Mouse (Mus musculus): Measurements from ENCODE around the gene Atp4a.
A peak's percentile ranks its signal among the peaks of the same experiment; 100 is the strongest.

Atp4a gene

GRCm38 (mm10) chr7:30711942-30712341, at the start of gene Atp4a:
Gene Atp4a, plus strand, starts transcription at chr7:30712209.
- no peak for DNase-seq

GRCm38 (mm10) chr7:30664529-30665200, 47.3 kb upstream of the Atp4a start, which contains the start of gene Haus5:
Gene Haus5, minus strand, starts transcription at chr7:30664994.
- DNase-seq, result peak; percentile 89 to 92

GRCm38 (mm10) chr7:30665321-30665720, 46.7 kb upstream of the Atp4a start:
- peak in 1 of 2 experiments; percentile 5 for DNase-seq

DNA sequence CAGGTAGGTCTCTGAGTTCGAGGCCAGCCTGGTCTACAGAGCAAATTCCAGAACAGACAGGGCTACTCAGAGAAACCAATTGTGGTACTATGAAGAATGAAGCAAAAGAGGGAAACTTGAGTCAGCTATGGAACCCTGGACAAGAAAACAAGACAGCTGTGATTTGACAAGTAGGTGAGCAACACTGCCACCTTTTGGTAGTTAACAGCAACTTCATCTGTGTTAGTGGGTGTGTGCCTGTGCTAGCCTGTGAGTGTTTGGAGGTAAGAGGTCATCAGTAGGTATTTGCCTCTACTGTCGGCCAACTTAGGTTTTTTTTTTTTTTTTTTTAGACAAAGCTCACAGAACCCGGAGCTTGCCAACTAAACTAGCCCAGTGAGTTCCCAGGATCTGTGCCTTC, 42.8 kb upstream of the Atp4a start:
- no peak for DNase-seq

- no peak for DNase-seq
Observed at GRCm38 (mm10) chr7:30671480-30671879, 40.5 kb upstream of the Atp4a start, which contains the start of gene Pmis2. Gene Pmis2, minus strand, starts transcription at chr7:30671605.

GRCm38 (mm10) chr7:30678263-30678975, 33.6 kb upstream of the Atp4a start:
- no peak for DNase-seq

DNA sequence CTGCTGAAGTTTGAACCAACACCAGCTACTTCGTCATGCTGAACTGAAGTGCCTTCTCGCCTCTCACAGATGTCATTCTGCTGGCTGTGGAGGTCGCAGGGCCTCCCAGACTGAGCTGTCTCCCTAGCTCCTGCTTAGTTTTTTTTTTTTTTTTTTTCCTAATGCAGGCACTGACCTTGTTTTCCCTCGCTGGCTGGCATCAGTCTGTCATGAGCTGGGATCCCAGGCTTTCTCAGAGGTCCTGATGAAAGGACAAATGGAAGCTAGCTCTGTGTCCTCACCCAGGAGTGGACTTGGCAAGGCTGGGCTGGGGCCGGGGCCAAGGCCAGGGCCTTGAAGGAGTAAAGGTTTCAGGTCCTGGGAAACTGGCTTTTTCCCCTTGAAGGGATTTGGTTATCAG, 30.1 kb upstream of the Atp4a start:
- no peak for DNase-seq

DNA sequence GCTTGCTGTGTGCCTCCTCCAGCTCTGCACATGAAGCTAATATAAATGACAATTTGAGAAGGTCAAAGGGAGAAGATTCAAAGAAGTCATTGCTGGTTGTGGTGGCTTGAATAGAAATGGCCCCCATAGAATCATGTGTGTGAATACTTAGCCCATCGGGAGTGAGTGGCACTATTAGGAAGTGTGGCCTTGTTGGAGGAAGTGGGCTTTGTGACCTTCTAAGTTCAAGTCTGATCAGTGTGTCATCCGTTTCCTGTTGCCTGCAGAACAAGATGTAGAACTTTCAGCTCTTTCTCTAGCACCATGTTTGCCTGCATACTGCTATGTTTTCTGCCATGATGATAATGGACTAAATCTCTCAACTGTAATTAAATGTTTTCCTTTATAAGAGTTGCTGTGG, 28.6 kb upstream of the Atp4a start:
- DNase-seq, result no peak

GRCm38 (mm10) chr7:30688325-30688724, 23.7 kb upstream of the Atp4a start:
- no peak for DNase-seq

GRCm38 (mm10) chr7:30698101-30698500, 13.9 kb upstream of the Atp4a start:
- no peak for DNase-seq

GRCm38 (mm10) chr7:30698589-30698988, 13.4 kb upstream of the Atp4a start, which contains the start of gene 2200002J24Rik:
Gene 2200002J24Rik, plus strand, starts transcription at chr7:30698926.
- peak in 1 of 2 experiments; percentile 14 for DNase-seq

- no peak for DNase-seq
Observed at GRCm38 (mm10) chr7:30706214-30706882, 5.7 kb upstream of the Atp4a start.

- no peak for DNase-seq
Observed at GRCm38 (mm10) chr7:30707441-30707840, 4.6 kb upstream of the Atp4a start.

DNA sequence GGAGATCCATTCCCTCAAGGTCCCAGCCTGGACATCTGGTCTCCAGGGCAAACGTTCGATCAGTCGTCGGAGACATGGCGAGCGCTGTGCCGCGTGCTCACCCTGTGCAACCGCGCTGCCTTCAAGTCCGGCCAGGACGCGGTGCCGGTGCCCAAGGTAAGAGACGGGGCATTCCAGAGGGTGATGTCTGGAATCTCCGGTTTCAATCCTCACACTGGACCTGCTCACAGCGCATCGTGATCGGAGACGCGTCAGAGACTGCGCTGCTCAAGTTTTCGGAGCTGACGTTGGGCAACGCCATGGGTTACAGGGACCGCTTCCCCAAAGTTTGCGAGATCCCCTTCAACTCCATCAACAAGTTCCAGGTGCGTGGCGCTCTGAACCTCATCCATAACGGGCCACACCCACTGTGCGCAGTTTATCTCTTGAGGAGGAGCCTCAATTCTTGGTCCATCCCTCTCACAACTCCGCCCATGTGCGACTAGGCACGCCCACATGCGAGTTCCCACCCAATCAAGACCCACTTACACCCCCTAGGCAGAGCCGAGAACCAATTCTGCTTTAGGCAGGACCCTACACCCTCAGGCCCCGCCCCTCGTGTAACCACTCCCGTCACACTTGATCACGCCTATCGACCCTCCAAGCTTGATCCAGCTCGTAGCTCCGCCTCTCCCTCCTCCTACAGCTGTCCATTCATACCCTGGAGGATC, 5.2 kb downstream of the Atp4a start:
- DNase-seq, result peak; percentile 73 to 75

DNA sequence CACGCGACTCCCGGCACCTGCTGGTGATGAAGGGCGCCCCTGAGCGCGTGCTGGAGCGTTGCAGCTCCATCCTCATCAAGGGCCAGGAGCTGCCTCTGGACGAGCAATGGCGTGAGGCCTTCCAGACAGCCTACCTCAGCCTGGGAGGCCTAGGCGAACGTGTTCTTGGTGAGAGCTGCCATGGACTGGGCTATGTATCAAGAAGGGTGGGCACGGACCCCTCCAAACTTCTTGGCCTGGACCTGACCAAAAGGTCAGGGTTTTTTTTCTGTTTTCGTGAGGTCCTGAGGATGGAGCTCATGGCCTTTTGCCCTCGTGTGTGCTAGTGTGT, 5.7 kb downstream of the Atp4a start:
- no peak for DNase-seq

- no peak for DNase-seq
Observed at GRCm38 (mm10) chr7:30719669-30720068, 7.7 kb downstream of the Atp4a start.

- DNase-seq, result no peak
Observed at GRCm38 (mm10) chr7:30721286-30721685, 9.3 kb downstream of the Atp4a start.

- DNase-seq, result no peak
Observed at GRCm38 (mm10) chr7:30723274-30723953, 11.4 kb downstream of the Atp4a start.

DNA sequence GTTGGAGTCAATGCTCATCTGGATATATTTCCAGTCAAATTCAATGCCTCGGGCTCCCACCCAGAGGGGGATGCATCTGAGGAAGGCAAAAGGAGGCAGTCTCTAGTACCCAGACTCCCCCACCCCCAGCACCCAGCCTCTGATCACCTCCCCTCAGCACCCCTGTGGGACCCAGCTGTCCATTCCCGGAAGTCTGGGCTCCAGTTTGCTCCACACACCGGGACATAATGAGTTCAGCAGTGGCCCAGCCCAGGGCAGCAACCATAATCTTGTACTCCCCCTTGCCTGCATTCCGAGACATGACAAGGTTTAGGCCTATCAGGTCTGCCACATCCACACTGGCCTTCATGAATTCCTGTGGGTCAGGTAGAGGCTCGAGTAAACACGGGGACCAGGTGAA, 16.2 kb downstream of the Atp4a start:
- DNase-seq, result no peak

DNA sequence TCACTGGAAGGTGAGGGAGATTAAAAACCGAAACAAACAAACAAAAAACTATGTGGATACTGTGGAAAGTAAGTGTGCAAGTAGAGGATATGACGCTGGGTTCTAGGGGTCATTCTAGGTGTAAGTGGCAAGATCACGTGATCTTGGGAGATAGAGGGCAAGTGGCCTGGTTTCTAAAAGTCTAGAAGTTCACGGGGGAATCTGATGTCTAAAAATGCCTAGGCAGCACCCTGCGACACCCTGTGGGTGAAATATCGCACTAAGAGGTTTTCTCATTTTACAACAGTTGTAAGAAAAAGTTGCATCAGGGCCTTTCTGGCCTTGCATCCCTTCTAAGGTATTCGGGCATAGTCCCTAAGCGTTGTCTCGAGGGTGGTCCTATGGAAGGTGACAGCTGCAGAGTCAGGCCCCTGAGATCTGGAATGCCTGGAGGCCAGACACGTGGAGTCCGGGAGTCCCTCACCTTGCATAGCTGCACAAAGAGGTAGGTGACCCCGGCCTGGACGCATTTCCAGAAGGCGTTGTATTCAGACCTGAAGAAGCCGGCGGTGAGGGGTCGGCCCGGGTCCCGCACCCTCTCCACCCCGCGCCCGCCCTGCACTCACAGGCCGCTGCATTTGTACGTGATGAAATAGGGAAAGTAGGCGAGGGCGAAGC, 16.9 kb downstream of the Atp4a start:
- peak in 1 of 2 experiments; percentile 17 for DNase-seq

DNA sequence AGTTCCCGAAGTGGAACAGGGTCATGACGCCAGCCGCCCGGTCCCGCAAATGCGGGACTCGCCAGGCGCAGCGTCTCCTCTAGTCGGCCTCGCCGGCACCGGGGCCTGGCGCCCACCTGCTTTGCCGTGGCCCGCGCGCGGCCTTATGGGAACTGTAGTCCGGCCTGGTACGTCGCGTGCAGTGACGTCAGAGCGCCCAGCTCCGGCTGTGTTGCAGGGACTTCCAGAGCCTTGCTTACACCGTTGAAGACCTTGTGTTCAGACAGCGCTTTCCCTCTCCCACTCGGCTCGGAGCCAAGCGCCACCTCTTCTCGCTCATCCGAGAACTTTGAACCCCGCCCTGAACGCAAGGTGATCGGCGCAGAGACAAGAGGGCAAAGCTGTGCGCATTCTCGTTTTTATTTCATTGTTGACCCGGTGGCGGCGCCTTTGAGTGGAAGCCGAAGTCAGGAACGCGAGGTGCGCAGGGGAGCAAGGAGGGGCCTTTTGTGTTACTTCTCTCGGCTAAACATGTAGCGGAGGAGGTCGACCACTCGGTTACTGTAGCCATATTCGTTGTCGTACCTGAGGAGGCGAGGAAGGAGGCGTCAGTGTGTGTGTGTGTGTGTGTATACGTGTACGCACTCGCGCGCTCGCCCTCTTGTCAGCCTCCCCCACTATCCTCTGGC, 17.5 kb downstream of the Atp4a start, which contains the start of gene Tmem147:
Gene Tmem147 (minus strand): TSS at position 145 of the 668 bp plus-strand sequence.
- DNase-seq, result peak; percentile 94 to 95

Measured in lung, adult 18-20 months (tissue).